Mouse (Mus musculus): ENCODE data around the gene Kif1c. TPM values are rescaled to one million over a fixed set of nuclear protein-coding genes. Genes with fewer than 3 reads are reported as not detected.

The Kif1c gene
- polyA plus RNA-seq, 1 experiment from 2014 or later: 4.8 TPM

- Histone ChIP-seq H3K27me3 (no peaks in the 10 kb centered on the region), H3K4me3 (no peak overlapping the region), H3K9me3 (no peaks in the 10 kb centered on the region), H3K9ac (no peak overlapping the region), H3K27ac (no peak overlapping the region), H3K4me1 (no peaks in the 10 kb centered on the region), H3K4me2 (no peak overlapping the region), H3K36me3 (peaks cover 39% of the 10 kb centered on the region)
- ATAC-seq (ENCODE audit: borderline replicate concordance, extremely low read depth, low FRiP score, low TSS enrichment): no peak
- 73% methylated on average over 9 of the region's 9 CpGs for WGBS
Observed at GRCm38 (mm10) chr11:70730427-70731038, 30.2 kb downstream of the Kif1c start.

- no peak for ATAC-seq (ENCODE audit: borderline replicate concordance, extremely low read depth, low FRiP score, low TSS enrichment)
- 46% methylated on average over 5 of the region's 5 CpGs for WGBS
- H3K4me1 ChIP-seq: peaks cover 2% of the 10 kb centered on the region; the same call in 1 of the 2 replicates
- H3K9ac ChIP-seq: no peak overlapping the region
- no peaks in the 10 kb centered on the region for H3K9me3 ChIP-seq
- H3K4me3 ChIP-seq: no peak overlapping the region
- peaks cover 33% of the 10 kb centered on the region for H3K36me3 ChIP-seq
- H3K27ac ChIP-seq: no peak overlapping the region
- H3K27me3 ChIP-seq: no peaks in the 10 kb centered on the region
- no peak overlapping the region for H3K4me2 ChIP-seq
Observed at GRCm38 (mm10) chr11:70731178-70731577, 30.8 kb downstream of the Kif1c start.

GRCm38 (mm10) chr11:70733256-70733655 lies 32.9 kb downstream of the Kif1c start:
- no peak for ATAC-seq (ENCODE audit: borderline replicate concordance, extremely low read depth, low FRiP score, low TSS enrichment)
- Histone ChIP-seq H3K4me1 (peaks cover 4% of the 10 kb centered on the region; the same call in 1 of the 2 replicates), H3K9me3 (no peaks in the 10 kb centered on the region), H3K36me3 (peaks cover 12% of the 10 kb centered on the region), H3K4me2 (no peak overlapping the region), H3K9ac (no peak overlapping the region), H3K4me3 (no peak overlapping the region), H3K27ac (no peak overlapping the region), H3K27me3 (no peaks in the 10 kb centered on the region)
- WGBS: 39% methylated on average over 5 of the region's 5 CpGs

GRCm38 (mm10) chr11:70737749-70738148 lies 37.4 kb downstream of the Kif1c start:
- Histone ChIP-seq H3K4me1 (peaks cover 4% of the 10 kb centered on the region; the same call in 1 of the 2 replicates), H3K9ac (no peak overlapping the region), H3K9me3 (no peaks in the 10 kb centered on the region), H3K4me2 (no peak overlapping the region), H3K36me3 (no peaks in the 10 kb centered on the region), H3K27me3 (no peaks in the 10 kb centered on the region), H3K4me3 (no peak overlapping the region), H3K27ac (no peak overlapping the region)
- ATAC-seq (ENCODE audit: borderline replicate concordance, extremely low read depth, low FRiP score, low TSS enrichment): no peak
- WGBS: 44% methylated on average over 5 of the region's 5 CpGs

GRCm38 (mm10) chr11:70741603-70742002 lies 41.3 kb downstream of the Kif1c start:
- Histone ChIP-seq H3K4me2 (no peak overlapping the region), H3K4me3 (no peak overlapping the region), H3K9me3 (no peaks in the 10 kb centered on the region), H3K36me3 (no peaks in the 10 kb centered on the region), H3K27me3 (no peaks in the 10 kb centered on the region), H3K27ac (no peak overlapping the region), H3K9ac (no peak overlapping the region), H3K4me1 (no peaks in the 10 kb centered on the region)
- 80% methylated on average over 3 of the region's 3 CpGs for WGBS
- ATAC-seq (ENCODE audit: borderline replicate concordance, extremely low read depth, low FRiP score, low TSS enrichment): no peak

- Histone ChIP-seq H3K27ac (no peak overlapping the region), H3K36me3 (no peaks in the 10 kb centered on the region), H3K4me3 (no peak overlapping the region), H3K9me3 (no peaks in the 10 kb centered on the region), H3K9ac (no peak overlapping the region), H3K27me3 (no peaks in the 10 kb centered on the region), H3K4me1 (no peaks in the 10 kb centered on the region), H3K4me2 (no peak overlapping the region)
- 82% methylated on average over 7 of the region's 7 CpGs for WGBS
- no peak for ATAC-seq (ENCODE audit: borderline replicate concordance, extremely low read depth, low FRiP score, low TSS enrichment)
Observed at GRCm38 (mm10) chr11:70742117-70742516, 41.8 kb downstream of the Kif1c start.

GRCm38 (mm10) chr11:70742581-70743459 lies 42.5 kb downstream of the Kif1c start:
- no peak overlapping the region for H3K9ac ChIP-seq
- H3K4me3 ChIP-seq: no peak overlapping the region
- no peak overlapping the region for H3K4me2 ChIP-seq
- 76% methylated on average over 12 of the region's 12 CpGs for WGBS
- ATAC-seq (ENCODE audit: borderline replicate concordance, extremely low read depth, low FRiP score, low TSS enrichment): no peak
- no peaks in the 10 kb centered on the region for H3K4me1 ChIP-seq
- H3K27me3 ChIP-seq: no peaks in the 10 kb centered on the region
- no peaks in the 10 kb centered on the region for H3K36me3 ChIP-seq
- no peak overlapping the region for H3K27ac ChIP-seq
- no peaks in the 10 kb centered on the region for H3K9me3 ChIP-seq

GRCm38 (mm10) chr11:70745636-70746035 lies 45.3 kb downstream of the Kif1c start:
- Histone ChIP-seq H3K9me3 (no peaks in the 10 kb centered on the region), H3K4me3 (no peak overlapping the region), H3K4me1 (no peaks in the 10 kb centered on the region), H3K9ac (no peak overlapping the region), H3K27ac (no peak overlapping the region), H3K4me2 (no peak overlapping the region), H3K36me3 (no peaks in the 10 kb centered on the region), H3K27me3 (no peaks in the 10 kb centered on the region)
- ATAC-seq (ENCODE audit: borderline replicate concordance, extremely low read depth, low FRiP score, low TSS enrichment): no peak
- 59% methylated on average over 7 of the region's 7 CpGs for WGBS

- no peak for ATAC-seq (ENCODE audit: borderline replicate concordance, extremely low read depth, low FRiP score, low TSS enrichment)
Observed at GRCm38 (mm10) chr11:70747876-70748545, 47.7 kb downstream of the Kif1c start.

GRCm38 (mm10) chr11:70752337-70753017 lies 52.1 kb downstream of the Kif1c start:
- Histone ChIP-seq H3K36me3 (no peaks in the 10 kb centered on the region), H3K4me3 (no peak overlapping the region), H3K9me3 (no peaks in the 10 kb centered on the region), H3K4me1 (no peaks in the 10 kb centered on the region), H3K27ac (no peak overlapping the region), H3K27me3 (no peaks in the 10 kb centered on the region), H3K4me2 (no peak overlapping the region), H3K9ac (no peak overlapping the region)
- no peak for ATAC-seq (ENCODE audit: borderline replicate concordance, extremely low read depth, low FRiP score, low TSS enrichment)
- 71% methylated on average over 4 of the region's 4 CpGs for WGBS

More at GRCm38 (mm10) chr11:70747876-70748545, 47.7 kb downstream of the Kif1c start:
- no peak overlapping the region for H3K4me2 ChIP-seq
- WGBS: 75% methylated on average over 4 of the region's 4 CpGs
- no peaks in the 10 kb centered on the region for H3K4me1 ChIP-seq
- no peaks in the 10 kb centered on the region for H3K36me3 ChIP-seq
- no peaks in the 10 kb centered on the region for H3K27me3 ChIP-seq
- no peak overlapping the region for H3K4me3 ChIP-seq
- no peak overlapping the region for H3K9ac ChIP-seq
- no peak overlapping the region for H3K27ac ChIP-seq
- no peaks in the 10 kb centered on the region for H3K9me3 ChIP-seq

GRCm38 (mm10) chr11:70753146-70753545 lies 52.8 kb downstream of the Kif1c start:
- no peaks in the 10 kb centered on the region for H3K36me3 ChIP-seq
- H3K4me1 ChIP-seq: no peaks in the 10 kb centered on the region
- no peaks in the 10 kb centered on the region for H3K9me3 ChIP-seq
- no peaks in the 10 kb centered on the region for H3K27me3 ChIP-seq
- no peak overlapping the region for H3K27ac ChIP-seq
- H3K4me2 ChIP-seq: no peak overlapping the region
- 86% methylated on average over 10 of the region's 10 CpGs for WGBS
- no peak for ATAC-seq (ENCODE audit: borderline replicate concordance, extremely low read depth, low FRiP score, low TSS enrichment)
- no peak overlapping the region for H3K9ac ChIP-seq
- H3K4me3 ChIP-seq: no peak overlapping the region
